Mouse (Mus musculus) liver, embryonic 14.5 days (tissue): ENCODE data around the gene Crim1.

Source experiments
- CTCF ChIP-seq: IDR thresholded peaks from 2 replicates; pipeline ENCODE4 v1.5.1; 2016; ENCODE audit warnings: antibody characterized with exemption, low read depth, control low read depth
- EP300 ChIP-seq: IDR thresholded peaks from 2 replicates; pipeline ENCODE4 v1.6.1; 2016; ENCODE audit warnings: antibody characterized with exemption, low read depth

- TF ChIP-seq CTCF (no peak), EP300 (no peak)
Measured at GRCm38 (mm10) chr17:78245444-78245843, 45.4 kb downstream of the Crim1 start.
